Mouse (Mus musculus) heart, adult 2 months (tissue): Measurements from ENCODE around the gene Klhl31.

Experiments
- CTCF ChIP-seq: fragments of 200-600 bp; IDR thresholded peaks from 2 replicates; pipeline ENCODE4 v1.8.1; 2022; ENCODE audit warnings: antibody characterized with exemption, mild to moderate bottlenecking, moderate library complexity
- EP300 ChIP-seq: fragments of 200-500 bp; IDR thresholded peaks from 2 replicates; pipeline ENCODE4 v1.6.1; 2011; ENCODE audit warnings: low read depth, low read length, control low read depth; ENCODE audit not compliant: insufficient read depth
- POLR2A ChIP-seq: fragments of 200-500 bp; IDR thresholded peaks from 2 replicates; pipeline ENCODE4 v1.6.1; 2011; ENCODE audit warnings: mild to moderate bottlenecking, low read depth, low read length, control low read depth; ENCODE audit not compliant: insufficient read depth

GRCm38 (mm10) chr9:77622874-77623273, 13.4 kb upstream of the Klhl31 start:
- TF ChIP-seq EP300 = no peak
- no peak for TF ChIP-seq POLR2A
- no peak for TF ChIP-seq CTCF
